Mouse (Mus musculus): ENCODE measurements around the gene Atp1b1.
A peak's percentile ranks its signal among the peaks of the same experiment; 100 is the strongest.

Atp1b1 gene

GRCm38 (mm10) chr1:164461726-164462125 lies 3.6 kb upstream of the Atp1b1 start:
- DNase-seq = peak; percentile 64 to 65

GRCm38 (mm10) chr1:164460921-164461697 lies 3.0 kb upstream of the Atp1b1 start:
- peak; percentile 88 to 97 for DNase-seq

GRCm38 (mm10) chr1:164459127-164459905 lies 1.2 kb upstream of the Atp1b1 start:
- DNase-seq = peak; percentile 63 to 75

GRCm38 (mm10) chr1:164458621-164459051 lies 481 bp upstream of the Atp1b1 start:
- DNase-seq = peak; percentile 94 to 97

DNA sequence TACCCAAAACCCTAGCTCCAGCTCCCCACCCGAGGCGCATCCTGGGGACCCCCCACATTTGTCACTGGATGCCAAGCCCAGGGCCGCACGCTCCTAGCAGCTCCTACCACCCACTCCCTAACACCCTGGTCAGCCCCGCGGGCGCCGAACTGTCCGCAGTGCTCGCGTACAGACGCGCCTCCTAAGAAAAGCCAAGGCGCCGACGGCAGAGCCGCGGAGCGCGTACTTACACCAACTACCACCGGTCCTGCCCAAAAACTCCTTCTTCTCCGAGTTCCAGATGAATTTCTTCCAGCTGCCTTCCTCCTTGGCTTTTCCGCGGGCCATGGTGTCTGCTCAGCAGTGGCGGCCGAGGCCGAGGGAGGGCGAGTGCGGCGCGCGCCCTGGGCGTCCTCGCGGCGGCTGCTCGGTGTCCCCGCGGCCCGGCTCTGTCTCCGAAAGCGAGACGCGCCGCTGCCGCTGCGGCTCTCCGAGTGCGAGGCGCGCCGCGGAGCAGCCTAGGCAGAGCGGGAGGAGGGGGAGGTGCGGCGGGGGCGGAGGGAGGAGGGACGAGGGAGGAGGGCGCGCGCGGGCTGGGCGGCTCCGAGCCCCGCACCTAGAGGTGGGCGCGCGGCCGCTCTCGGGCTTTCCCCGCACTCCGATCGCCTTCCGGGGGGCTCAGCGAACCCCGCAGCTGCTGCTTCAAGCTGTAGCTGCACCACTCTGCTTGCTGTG lies 467 bp downstream of the Atp1b1 start:
- DNase-seq = no peak

DNA sequence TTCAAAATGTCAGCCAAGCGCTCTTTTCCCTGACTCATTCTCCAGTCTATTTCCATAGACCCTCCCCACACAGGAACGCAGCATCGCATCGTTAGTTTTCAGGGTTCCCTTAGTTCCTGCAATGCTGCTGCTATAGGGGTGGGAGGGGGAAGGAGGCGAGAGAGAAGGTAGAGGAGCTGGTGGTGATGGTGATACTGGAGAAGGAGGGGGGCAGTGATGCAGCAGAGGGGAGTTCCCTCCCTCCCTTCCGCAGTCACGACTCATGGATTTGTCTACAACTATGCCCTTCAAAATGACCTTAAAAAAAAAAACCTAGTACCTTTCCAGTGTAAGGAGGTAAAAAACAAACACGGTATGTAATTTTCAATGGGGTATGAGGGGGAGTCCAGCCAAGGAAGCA lies 1.4 kb downstream of the Atp1b1 start:
- DNase-seq = no peak

DNA sequence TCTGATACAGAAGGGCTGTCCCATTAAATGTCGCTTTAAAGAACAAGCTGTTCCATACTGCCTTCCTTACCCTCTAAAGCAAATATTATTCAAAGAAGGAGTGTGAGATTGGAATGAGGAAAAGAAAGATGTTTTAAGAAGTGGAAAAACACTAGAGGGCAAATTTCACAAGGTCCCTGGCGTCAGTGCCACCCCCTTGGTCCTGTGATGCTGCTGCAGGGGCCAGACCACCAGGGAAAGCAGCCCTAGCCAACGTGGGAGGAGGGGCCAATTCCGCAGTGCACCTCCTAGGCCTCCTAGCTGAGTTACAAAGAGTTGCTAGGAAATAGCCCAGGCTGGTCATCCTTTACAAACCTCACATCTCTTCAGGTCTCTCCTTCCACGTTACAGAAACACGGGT lies 2.1 kb downstream of the Atp1b1 start:
- peak in 1 of 2 experiments; percentile 45 for DNase-seq

DNA sequence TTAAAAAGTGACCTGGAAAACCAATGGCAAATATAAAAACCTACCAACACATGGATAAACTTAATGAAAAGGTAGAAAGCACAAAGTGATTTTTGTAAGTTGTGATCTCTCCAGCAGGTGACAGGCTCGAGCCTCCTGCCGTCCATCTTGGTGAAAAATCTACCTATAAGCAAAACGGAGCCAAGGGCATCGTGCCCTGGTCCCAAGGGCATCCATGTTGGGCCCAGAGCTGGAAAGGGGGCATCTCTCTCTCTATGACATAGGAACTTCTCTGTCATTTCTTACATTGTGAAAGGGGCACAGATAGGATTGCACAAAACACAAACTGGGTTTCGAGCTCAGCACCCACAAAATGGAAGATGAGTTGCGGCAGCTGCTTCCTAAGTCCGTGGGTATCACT lies 2.5 kb downstream of the Atp1b1 start:
- DNase-seq = peak in 1 of 2 experiments; percentile 50

- DNase-seq = peak; percentile 73 to 76
Measured at GRCm38 (mm10) chr1:164454747-164455400, 3.3 kb downstream of the Atp1b1 start.

- no peak for DNase-seq
Measured at GRCm38 (mm10) chr1:164453739-164454138, 4.4 kb downstream of the Atp1b1 start.

GRCm38 (mm10) chr1:164453146-164453545 lies 5.0 kb downstream of the Atp1b1 start:
- no peak for DNase-seq

GRCm38 (mm10) chr1:164452580-164452979 lies 5.6 kb downstream of the Atp1b1 start:
- DNase-seq = no peak

DNA sequence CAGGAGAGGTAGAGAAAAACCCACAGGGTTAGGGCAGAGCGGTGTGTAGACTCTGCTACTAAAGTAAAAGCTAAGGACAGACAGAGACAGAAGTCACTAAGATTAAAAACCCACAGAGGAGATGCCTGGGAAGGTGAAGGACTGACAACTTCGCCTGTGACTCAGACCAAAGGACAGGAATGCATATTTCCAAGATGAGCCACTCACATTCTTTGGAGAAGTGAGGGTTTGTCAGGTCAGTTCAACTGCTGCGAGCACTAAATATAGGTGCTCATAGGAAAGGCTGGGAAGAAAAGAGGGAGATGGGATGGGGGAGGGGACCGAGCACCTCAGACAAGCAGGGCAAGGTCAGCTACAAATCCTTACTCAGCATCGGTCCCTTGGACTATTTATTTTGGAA lies 6.8 kb downstream of the Atp1b1 start:
- DNase-seq = no peak

GRCm38 (mm10) chr1:164450644-164451043 lies 7.5 kb downstream of the Atp1b1 start:
- no peak for DNase-seq

DNA sequence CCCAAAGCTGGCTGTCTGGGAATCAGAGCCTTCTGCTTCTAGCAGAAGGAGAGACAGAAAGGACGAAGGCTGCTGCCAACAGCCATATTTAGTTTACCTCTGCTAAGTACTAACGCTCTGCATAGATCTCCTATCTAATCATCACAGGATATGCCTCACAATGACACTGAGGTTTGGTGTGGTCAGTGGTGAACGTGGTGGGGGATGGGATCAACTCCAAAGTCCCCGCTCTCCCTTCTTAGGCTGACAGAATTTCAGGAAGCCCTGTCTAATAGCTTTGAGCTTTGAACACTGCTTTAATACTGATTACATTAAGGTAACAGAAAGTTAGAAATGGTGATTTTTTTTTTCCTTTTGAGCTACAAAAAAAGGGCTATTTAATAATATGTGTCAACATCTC lies 7.9 kb downstream of the Atp1b1 start:
- no peak for DNase-seq

- DNase-seq = peak; percentile 78 to 79
Measured at GRCm38 (mm10) chr1:164449626-164450025, 8.5 kb downstream of the Atp1b1 start.

GRCm38 (mm10) chr1:164447521-164447920 lies 10.6 kb downstream of the Atp1b1 start:
- no peak for DNase-seq

GRCm38 (mm10) chr1:164446535-164446934 lies 11.6 kb downstream of the Atp1b1 start:
- no peak for DNase-seq

- no peak for DNase-seq
Measured at GRCm38 (mm10) chr1:164445620-164446162, 12.5 kb downstream of the Atp1b1 start.

- DNase-seq = peak in 1 of 2 experiments; percentile 13
Measured at GRCm38 (mm10) chr1:164441408-164441974, 16.7 kb downstream of the Atp1b1 start.

- DNase-seq = no peak
Measured at GRCm38 (mm10) chr1:164440708-164441407, 17.3 kb downstream of the Atp1b1 start.
